Mouse (Mus musculus) megakaryocyte, embryonic 14.5 days (primary cell): ENCODE measurements around the gene Rhobtb1.

Experiments used
- FLI1 ChIP-seq: IDR thresholded peaks from 2 replicates; pipeline ENCODE4 v1.6.1; 2012; ENCODE audit warnings: low read length, inconsistent platforms, mixed read lengths
- GATA1 ChIP-seq: IDR thresholded peaks from 3 replicates; pipeline ENCODE4 v1.6.1; 2012; ENCODE audit warnings: mixed read lengths, low read length, inconsistent platforms, borderline replicate concordance

DNA sequence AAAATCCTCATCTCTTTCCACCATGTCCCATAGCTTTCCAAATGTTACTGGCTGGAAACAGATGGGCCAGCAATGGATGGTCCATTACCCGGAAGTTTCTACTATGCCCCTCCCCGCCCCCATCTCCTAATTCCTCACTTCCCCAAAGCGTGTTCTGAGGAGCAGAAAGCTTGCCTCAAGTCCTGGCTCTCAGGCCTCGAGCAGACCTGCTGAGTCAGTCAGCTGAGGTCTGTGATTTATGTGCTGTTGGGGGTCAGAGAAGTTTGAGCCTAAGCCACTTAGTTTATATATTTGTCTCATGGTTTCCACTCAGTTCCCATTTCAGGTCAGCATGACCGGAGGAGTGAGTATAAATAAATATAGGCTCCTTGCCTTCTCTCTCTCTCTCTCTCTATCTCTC lies 157.9 kb downstream of the Rhobtb1 start:
- no peak for TF ChIP-seq GATA1
- no peak for TF ChIP-seq FLI1
